Mouse (Mus musculus) small intestine, adult 2 months (tissue): Measurements from ENCODE around the gene Dnajc5.

Experiments used
- CTCF ChIP-seq: fragments of 200-500 bp; IDR thresholded peaks from 2 replicates; pipeline ENCODE4 v1.5.1; 2012; ENCODE audit warnings: low read depth, mild to moderate bottlenecking, control low read depth, inconsistent platforms, low read length, moderate library complexity, mixed read lengths; ENCODE audit not compliant: insufficient replicate concordance, insufficient read length; ENCODE audit errors: extremely low read depth
- POLR2A ChIP-seq: fragments of 200-500 bp; IDR thresholded peaks from 2 replicates; pipeline ENCODE4 v1.6.1; 2012; ENCODE audit warnings: low read depth, mild to moderate bottlenecking, control low read depth, inconsistent platforms, low read length, moderate library complexity

DNA sequence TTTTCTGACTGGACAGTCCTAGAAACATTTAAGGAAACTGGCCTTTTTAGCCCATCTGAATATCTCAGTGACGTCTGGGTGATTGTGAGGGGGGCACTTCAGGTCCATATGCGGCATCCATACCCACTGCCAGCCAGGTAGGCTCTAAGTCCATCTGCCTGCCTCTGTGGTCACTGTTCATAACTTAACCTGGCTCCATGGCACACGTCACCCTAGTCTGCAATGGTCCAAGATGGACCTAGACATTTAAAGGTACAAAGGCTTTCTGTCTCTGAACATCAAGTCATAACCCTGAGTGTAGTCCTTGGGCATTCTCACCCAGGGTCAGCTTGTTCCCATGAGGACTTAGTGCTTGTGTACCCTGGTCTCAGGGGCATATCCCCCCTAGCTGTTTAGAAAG, 47.1 kb downstream of the Dnajc5 start:
- TF ChIP-seq CTCF (no peak), POLR2A (no peak)
